Mouse (Mus musculus) embryo, embryonic 10 days (tissue): ENCODE data around the gene Nhsl1.
A peak's percentile ranks its signal among the peaks of the same experiment; 100 is the strongest.

Experiments used
- DNase-seq: peaks from one replicate; pipeline ENCODE4 v3.0.0-alpha.2; 2015; ENCODE audit warnings: low spot score

Gene Nhsl1

DNA sequence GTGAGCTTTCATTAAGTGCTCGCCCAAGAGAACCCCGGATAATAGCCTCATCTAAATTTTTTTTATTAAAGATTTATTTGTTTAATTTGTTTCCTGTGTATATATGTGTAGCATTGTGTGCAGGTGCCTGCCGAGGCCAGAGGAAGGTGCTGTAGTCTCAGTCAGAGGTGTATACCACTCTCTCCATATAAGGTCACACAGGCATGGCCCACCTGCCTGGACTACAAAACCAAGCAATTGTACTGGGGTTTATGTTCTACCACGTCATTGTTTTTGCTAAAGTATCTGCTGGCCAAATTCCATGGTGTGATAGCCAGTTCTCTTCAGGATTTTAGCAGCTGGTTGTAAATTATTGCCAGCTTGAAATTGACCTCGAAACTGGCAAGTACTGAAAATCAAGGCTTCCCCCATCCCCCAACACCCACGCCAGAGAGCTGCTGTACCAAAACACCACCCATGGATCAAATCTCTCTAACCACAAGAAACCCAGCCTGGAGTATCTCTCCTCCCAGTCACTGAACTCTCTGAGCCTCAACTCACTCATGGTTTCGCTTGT lies 81.4 kb downstream of the Nhsl1 start:
- no peak for DNase-seq

DNA sequence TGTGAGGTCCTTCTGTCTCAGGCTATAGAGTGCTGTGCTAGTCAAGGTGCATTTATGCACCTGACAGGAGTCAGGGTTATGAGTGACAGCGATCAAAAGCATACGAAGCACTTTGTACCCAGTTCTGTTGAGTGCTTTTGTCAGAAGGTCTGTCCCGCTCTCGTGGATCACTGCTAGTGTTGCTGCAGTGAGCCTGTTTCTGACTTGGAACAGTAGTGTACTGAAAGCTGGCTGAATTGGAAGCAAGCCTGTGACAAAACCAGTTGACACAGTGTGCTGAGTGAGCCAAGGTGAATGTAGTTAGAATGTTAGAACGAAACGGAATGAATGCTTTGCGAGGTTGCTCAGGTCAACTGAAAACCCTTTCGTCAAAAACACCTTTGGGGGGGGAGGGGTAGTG lies 82.2 kb downstream of the Nhsl1 start:
- no peak for DNase-seq

DNA sequence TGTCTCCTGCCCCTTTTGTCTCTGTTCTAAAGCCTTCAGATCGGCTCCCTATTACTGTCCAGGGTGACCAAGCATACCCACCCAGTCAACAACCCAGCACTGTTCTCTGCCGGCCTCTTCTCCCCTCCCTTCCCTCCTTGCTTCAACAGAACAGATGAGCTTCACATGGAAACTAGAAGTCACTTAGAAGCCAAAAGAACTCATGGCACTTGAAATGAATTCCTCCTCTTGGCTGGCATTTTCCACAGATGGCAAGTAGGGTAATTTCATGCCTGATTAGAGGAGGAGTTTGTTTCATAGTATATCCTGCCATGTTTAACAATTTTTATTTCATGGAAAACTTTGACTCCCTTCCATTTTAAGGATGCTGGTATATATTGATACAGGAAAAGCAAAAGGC lies 85.2 kb downstream of the Nhsl1 start:
- DNase-seq = no peak

DNA sequence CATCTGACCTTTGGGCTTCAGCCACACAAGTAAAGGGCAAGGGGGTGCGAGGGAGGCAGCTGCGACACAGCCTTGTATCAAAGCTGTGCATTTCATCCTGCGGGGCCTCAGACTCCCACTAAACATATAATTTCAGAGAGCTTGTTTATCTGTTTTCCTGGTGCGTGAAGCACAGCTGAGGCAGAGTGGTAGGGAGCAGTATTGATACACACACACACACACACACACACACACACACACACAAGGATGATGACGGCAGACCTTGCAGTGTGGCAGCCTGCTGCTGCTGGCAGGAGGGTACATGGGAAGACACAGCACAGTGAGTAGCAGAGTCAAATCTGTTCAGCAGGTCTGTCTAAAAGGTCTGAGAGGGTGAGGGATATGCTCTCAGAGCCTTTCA lies 85.9 kb downstream of the Nhsl1 start:
- DNase-seq = peak; percentile 24

DNA sequence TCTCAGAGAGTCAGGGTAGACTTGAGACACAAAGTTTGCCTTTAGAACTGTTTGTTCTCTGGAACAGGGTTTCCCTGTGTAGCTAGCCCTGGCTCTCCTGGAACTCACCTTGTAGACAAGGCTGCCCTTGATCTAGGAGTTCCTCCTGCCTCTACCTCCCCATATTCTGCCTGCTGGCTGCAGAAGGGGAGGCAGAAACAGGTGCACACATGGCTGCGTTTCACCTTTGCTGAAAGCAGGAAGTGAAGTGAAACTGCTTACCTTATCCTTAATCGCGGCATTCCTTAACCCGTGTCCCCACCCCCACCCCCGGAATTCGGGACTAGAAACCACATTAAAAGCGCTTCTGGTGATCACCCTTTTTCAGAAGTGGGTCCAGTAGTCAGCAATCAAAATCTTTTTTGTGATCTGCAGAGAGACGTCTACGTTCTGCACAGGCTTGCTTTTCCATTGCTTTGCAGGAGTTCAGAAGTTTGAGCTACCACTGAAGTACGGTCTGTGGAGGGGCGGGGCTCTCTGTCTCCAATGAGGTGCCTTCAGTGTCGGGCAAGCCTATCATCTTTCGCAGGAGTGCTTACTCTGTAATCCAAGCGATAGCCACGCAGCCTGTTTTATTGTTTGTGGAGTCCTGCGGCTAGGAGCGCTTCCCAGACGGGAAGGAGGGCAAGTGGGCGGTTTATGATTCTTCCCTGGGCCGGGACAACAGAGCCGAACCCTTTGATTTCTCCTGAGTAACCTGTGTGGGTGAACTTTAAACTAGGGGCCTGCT lies 88.5 kb downstream of the Nhsl1 start:
- DNase-seq = peak; percentile 93

DNA sequence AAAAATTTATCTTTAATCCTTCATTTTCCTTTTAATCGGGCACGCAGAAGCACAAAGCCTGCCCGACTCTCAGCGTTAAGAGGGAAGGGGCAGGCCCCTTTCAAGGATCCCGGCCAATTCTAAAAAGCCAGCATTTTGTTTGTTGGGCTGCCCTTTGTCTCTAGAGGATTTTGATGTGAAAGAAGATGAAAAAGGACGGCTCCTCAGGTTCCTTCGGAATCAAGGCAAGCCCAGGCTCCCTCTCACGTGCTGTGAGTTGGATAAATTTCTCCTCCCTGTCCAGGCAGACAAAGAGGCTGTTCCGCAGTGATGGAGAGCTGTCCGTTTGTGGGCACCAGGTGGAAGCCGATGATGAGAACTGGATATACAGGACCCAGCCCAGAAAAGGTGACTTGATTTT lies 89.3 kb downstream of the Nhsl1 start:
- peak; percentile 46 for DNase-seq

DNA sequence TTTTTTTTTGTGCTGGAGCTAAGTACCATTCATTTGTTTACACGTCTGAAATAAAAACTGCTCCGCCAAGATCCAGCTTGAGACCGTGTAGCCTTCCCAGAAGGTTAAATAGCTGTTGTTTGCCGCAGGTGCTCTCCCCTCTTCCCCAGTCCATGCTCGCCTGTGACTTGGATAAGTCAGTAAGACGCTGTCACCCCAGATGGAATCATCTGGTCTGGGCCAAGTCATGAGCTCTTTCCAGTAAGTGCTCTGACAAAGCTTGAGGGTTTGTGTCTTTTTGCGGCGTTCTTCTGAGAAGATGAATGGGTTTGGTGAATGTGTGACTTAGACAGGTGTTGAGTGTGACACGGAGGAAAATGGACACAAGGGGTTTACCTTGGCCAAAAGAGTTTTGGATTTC lies 89.8 kb downstream of the Nhsl1 start:
- no peak for DNase-seq

DNA sequence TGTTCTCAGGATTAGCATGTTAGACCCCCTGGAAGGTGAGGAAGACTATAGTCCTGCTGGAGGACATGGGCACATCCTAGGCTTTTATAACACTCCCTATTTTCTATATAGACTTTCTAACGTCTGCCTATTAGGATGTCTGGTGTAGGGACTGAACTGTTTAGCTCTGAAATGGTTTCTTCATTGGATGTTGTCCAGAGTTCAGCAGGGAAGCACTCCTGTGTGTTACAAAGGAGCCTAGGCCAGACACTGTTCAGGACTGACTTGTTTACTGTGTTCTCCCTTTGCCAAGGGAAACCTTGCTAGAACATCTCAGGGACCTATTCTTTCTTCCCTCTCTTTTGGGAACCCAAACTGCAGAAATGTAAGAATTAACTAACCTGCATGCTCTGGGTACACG lies 90.3 kb downstream of the Nhsl1 start:
- no peak for DNase-seq

DNA sequence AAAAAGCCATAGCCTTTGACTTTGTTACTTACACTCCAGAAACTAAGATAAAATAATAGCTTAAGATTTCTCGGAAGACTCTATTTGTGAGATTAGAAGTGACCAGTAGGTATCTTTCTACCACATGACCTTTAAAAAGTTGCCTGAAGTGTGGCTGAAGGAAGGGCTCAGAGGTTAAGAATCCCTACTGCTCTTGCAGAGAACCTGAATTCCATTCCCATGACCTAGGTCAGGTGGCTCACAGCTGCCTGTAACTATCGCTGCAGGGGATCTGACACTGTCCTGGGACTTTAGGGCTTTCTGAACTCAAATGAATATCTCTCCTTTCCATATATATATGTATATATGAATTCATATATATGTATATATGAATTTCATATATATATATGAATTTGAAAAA lies 92.5 kb downstream of the Nhsl1 start:
- peak; percentile 63 for DNase-seq

DNA sequence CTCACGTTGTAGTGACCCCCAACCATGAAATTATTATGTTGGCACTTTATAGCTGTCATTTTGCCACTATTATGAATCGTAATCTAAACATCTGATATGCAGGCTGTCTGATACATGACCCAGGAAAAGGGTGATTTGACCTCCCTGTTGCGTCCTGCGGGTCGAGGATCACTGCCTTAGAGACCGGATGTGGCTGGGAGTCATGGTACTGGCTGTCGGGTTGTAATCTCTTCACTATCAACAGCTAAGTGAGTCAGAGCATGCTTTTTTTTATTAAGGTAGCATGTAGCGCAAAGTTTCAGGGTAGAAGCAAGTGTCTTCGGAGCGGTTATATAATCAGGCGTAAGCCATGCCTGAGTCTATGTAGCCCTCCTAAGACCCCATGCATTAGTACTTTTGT lies 97.2 kb downstream of the Nhsl1 start:
- DNase-seq = no peak

DNA sequence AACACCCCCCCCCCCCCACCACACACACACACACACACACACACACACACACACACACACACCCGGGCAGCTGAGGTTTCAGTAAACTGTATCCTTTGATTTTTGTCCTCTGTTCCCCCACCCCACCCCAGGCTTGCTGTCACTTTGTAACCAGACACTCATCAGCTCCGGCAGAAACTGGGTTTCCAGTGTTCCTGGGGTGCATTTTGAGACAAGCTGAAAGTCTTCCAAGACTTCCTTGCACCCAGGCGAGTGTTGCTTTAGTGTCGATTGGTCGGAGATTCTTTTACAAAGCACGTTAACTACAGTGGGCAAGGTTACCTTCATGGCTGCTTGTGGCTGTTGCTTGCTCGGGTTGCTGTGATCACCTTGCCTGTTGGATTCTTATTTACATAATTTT lies 99.4 kb downstream of the Nhsl1 start:
- DNase-seq = no peak

DNA sequence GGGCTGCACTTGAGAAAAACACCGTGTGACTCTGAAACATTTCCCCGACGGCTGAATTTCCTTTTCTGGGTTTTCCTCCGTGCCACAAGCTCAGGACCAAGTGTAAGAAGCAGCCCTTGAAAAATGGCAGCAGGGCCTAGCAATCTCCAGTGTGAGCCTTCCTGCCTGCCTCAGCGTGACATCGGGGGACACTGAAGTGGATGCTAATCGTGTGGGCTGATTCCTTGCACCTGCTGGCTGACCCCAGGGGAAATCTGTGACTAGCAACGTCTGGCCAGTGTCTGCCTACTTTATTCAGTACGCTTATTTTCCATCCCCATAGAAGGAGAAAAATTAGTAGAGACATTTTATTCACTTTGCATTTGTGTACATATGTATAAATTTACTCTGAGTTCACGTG lies 100.7 kb downstream of the Nhsl1 start:
- no peak for DNase-seq

DNA sequence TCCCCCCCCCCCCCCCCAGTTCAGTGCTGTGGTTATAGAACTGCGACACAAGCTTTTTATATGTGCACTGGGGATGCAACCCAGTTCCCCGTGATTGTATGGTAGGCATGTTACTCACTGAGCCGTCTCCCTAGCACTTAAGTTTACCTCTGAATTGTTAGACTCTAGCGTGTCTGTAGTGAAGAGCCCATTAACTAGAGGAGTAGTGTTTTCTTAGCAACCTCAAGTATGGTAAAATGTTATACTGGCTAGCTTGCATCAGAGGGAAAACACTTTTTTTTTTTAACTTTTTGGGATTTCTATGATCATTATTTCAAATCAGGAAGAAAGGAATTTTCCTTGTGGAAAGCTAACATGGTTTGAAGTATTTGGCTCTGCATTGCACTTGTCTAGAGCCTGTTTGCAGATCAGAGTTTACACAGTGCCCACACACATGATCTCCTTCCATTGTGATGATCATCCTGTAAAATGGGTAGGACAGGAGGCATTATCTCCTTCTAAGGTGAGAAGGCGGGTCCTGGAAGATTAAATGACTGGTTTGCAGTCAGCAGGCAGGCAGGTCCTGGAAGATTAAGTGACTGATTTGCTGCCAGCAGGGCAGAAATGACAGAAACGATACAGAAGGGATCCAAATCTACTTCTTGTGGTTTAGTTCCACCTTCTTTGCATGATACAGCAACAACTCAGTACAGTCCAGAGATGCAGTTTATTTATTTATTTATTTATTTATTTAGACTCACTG lies 101.6 kb downstream of the Nhsl1 start:
- no peak for DNase-seq

DNA sequence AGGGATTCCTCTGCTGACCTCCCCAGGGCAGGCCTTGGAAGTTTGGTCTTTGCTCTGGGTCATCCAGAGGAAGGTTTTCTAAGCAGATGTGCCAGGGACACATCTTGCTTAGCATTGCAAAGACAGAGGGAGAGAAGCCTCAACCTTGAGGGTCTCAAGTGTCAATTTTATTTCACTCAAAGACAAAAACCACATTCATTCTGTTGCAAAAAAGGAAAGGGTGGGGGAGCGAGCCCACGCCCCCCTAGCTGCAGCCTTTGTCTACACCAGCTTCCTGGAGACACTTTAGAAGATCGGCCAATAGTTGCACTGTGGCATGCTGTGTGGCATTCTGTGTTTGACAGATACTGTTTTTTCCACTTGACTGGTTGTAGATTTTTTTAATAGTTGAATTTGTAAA lies 104.2 kb downstream of the Nhsl1 start:
- no peak for DNase-seq

DNA sequence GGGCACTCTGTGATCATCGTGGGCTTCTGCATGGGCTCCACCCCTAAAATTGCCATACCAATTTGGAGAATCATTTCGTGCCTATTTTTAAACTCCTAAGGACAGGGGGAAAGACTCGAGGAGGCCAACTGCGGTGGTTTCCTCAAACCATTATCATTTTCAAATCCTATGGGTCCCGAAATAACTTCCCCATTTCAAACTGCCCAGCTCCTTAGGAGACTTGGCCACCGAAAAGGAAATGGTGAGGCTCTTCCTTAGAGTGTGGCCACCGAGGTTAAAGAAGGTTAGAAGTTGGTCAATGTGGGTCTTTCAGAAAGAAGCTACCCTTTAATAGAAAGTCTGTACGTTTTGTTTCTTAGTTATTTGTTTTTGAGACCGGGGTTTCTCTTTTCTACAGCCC lies 104.8 kb downstream of the Nhsl1 start:
- no peak for DNase-seq

DNA sequence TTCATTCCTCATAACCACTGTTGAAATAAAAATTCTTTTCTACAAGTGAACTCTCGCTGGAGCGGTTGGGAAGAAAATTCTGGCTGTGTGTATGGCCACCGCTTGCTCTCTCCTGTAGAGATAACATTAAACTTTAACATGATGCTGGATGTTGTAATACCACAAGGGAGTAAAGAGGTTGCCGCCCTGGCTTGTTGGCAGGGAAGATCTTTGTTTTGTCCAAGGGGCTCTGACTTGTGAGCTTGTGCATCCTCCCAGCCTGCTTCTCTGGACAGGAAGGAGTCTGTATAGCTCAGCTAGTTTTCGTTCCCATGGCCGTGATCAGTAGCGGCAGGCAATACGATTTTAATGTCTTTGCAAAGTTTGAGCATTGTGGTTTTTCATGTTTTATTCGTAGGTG lies 109.1 kb downstream of the Nhsl1 start:
- no peak for DNase-seq

DNA sequence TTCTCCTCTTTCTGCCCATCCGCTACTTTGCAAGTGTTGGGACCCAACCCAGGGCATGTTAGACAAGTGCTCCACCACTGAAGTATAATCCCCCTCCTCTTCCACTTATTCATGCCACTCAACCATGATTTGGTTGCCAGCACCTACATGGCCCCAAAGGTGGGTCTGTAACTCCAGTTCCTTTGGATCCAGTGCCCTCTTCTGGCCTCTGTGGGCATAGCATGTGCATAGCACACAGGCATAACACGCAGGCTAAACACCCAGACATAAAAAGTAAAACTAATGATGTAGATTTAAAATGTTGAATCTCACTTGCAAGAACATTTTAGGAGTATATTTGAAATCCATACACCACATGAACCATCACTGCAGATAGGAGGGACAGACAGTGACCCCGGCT lies 110.7 kb downstream of the Nhsl1 start:
- DNase-seq = no peak

DNA sequence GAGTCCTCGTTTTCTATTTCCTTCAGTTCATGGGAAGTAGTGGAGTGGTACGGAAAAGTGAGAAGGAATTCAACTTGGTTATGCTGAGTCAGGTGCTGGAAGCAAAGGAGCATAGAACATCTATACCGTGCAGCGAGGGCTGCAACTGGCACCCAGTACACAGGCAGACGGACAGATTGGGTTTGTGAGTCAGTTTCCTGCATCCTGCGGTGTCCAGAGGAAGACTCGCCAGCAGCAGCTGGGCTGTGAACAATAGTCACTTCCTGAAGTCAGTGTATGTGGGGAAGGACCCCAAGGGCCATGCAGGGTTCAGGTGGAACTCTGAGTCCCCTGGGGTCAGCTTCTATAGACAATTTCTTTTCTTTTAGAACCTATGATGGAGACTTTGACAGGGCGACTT lies 111.4 kb downstream of the Nhsl1 start:
- no peak for DNase-seq

DNA sequence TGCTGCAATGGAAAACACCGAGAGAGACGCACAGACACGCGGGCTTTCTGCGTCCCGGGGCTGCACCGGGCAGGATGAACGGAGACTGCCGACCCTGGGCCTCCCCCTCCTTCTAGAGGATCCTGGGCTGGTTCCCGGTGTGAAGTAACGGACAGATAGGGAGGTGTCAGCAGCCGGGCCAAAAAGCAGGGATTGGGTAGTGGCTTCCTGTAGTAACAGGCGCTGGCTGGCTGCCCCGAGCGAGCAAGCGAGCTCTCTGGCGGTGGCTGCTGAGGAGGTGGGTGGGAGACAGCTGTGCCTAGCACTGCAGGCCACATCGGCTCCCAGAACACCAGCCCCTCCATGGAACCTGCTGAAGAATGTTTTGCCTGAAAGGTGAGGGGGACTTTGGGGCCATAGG lies 112.2 kb downstream of the Nhsl1 start:
- peak; percentile 68 for DNase-seq

DNA sequence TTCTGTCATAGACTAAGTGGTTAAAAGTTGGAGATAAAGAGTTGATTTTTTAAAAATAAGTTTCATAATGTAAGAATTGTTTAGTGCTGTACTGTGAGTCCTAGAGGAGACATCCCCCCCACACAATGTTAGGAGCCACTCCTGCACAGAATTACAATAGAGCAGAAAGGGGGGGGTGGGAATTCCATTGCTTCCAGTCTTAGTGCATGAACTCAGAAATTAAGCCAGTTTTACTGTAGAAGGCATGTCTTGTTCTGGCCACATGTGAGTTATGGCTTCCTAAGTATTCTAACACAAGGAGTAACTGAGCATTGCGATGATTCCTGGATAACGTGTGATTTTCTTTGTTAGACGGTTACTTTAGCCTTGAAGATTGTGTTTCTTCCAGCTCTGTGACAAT lies 112.8 kb downstream of the Nhsl1 start:
- DNase-seq = no peak

DNA sequence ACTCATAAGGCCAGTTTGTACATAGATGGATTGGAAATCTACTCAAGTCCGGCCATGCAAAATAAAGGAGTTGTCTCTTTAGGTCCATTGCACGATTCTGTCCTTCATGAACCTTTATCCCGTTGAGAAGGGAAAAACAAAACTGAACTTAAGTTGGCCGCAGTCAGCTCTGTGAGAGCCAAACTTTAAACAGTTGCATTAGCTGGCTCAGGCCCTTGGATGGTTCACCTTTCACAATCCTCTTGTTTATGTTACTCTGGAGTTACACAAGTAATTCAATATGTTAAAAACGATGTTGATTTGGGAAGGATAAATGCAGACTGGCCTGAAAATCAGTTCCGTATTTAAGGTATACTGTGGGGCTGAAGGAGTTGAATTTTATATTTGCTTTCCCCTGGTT lies 116.7 kb downstream of the Nhsl1 start:
- no peak for DNase-seq

DNA sequence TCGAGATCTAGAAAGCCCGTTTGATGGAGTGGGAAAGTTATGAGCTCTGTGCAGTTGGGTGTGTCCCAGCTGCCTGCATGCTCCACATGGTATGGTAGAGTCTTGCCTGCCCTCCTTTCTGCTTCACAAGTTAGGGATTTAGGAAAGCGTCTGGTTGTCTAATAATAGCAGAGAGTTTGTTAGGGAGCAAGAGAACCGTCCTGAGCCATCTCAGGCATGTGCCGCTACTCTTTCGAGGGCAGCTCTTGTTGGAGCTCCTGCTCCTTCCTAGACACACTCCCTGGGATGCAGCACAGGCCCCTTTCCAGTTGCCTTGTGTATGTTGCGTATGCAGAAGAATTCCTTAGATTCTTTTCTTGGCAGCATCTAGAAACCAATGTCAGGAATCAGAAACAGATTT lies 117.2 kb downstream of the Nhsl1 start:
- DNase-seq = no peak

DNA sequence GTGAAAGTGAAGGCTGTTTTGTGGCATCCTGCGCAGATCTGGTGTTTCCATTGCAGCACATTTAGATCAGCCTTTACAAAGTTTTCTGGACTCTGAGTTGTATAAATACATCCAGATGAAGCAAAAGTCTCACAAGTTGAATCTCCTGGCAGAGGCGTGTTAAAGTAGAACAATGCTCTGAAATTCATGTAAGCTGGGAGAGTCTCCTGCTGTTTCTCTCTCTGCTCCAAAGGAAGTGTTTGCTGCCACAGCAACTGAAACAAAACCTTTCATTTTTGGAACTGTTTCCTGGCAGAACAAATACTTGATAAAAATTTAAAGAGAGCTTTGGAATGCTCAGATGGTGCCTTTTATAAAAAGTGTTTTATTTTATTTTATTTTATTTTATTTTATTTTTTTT lies 118.8 kb downstream of the Nhsl1 start:
- no peak for DNase-seq
